Mouse (Mus musculus) forebrain, embryonic 16.5 days (tissue): ENCODE data around the gene Vmn2r112. TPM values are rescaled to one million over a fixed set of nuclear protein-coding genes. Genes with fewer than 3 reads are reported as not detected.
"Not testable (repeated sequence)": the region's sequence is repeated elsewhere in the genome, so short reads cannot be mapped to it uniquely, and the experiment has no call there.

Source experiments
- ATAC-seq: fragments of 200-750 bp; cut with Nextera tagmentation; 2 replicates; pipeline ENCODE4 v1.8.0; 2017; ENCODE audit warnings: mild to moderate bottlenecking, moderate library complexity
- H3K27ac ChIP-seq: fragments of 300-500 bp; sonication (generic); 2 replicates; pipeline ENCODE4 v1.5.1; 2014; ENCODE audit warnings: low read length, control low read depth
- H3K27me3 ChIP-seq: fragments of 300-500 bp; sonication (generic); replicated peaks from 2 replicates; pipeline ENCODE4 v1.6.1; 2014; ENCODE audit warnings: low read length; ENCODE audit not compliant: control insufficient read depth, insufficient read depth
- H3K36me3 ChIP-seq: fragments of 300-500 bp; sonication (generic); 2 replicates; pipeline ENCODE4 v1.6.1; 2014; ENCODE audit not compliant: control insufficient read depth, insufficient read depth
- H3K4me1 ChIP-seq: fragments of 300-500 bp; sonication (generic); replicated peaks from 2 replicates; pipeline ENCODE4 v1.6.1; 2014; ENCODE audit warnings: low read length; ENCODE audit not compliant: control insufficient read depth, insufficient read depth
- H3K4me2 ChIP-seq: fragments of 300-500 bp; sonication (generic); 2 replicates; pipeline ENCODE4 v1.6.1; 2014; ENCODE audit warnings: mild to moderate bottlenecking, low read length, control low read depth
- H3K4me3 ChIP-seq: fragments of 300-500 bp; sonication (generic); replicated peaks from 2 replicates; pipeline ENCODE4 v1.5.1; 2014; ENCODE audit warnings: mild to moderate bottlenecking, low read length, control low read depth
- H3K9ac ChIP-seq: fragments of 300-500 bp; sonication (generic); replicated peaks from 2 replicates; pipeline ENCODE4 v1.6.1; 2014; ENCODE audit warnings: low read depth, low read length, control low read depth
- H3K9me3 ChIP-seq: fragments of 300-500 bp; sonication (generic); 2 replicates; pipeline ENCODE4 v1.6.1; 2016; ENCODE audit warnings: low read length; ENCODE audit not compliant: control insufficient read depth
- WGBS: fragments of 180-500 bp; shearing (Covaris S2); extraction: QIAGEN DNeasy Blood & Tissue Kit; methylation state at CpG from one replicate; pipeline ENCODE4 v1.1.7; 2014; 5-methylcytosine and 5-hydroxymethylcytosine counted together
- polyA plus RNA-seq: library from polyadenylated mRNA; unstranded; fragments of >200 nt; fragmentation: Nextera tagmentation; extraction: Ambion mirVana; gene quantifications from 2 replicates; pipeline ENCODE4 v1.2.1, GENCODE M21; 2015

The Vmn2r112 gene
- not detected in 2 replicates for polyA plus RNA-seq

DNA sequence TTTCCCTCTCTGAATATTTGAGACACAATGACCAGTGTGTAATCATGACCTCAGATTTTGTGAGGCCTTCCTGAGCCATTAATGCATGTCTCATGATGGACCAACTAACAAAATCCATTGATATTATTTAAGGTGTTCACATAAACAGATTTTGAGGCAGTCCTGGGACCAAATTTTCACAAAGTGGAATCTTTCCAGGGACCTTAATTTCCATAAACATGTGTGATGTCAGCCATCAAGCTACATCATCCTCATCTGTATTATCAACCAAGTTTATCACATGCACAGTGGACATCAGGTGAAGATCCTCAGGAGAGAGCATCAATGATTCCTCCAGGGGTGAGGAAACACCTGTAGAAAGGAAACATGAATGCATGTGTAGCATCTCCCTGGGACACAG, at the start of gene Vmn2r112:
Vmn2r112 (plus strand) TSS at position 301 of the 400 bp plus-strand sequence.
- H3K9me3 ChIP-seq = not testable (repeated sequence)

DNA sequence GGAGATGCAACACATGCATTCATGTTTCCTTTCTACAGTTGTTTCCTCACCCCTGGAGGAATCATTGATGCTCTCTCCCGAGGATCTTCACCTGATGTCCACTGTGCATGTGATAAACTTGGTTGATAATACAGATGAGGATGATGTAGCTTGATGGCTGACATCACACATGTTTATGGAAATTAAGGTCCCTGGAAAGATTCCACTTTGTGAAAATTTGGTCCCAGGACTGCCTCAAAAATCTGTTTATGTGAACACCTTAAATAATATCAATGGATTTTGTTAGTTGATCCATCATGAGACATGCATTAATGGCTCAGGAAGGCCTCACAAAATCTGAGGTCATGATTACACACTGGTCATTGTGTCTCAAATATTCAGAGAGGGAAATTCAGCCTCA, 27.4 kb upstream of the Vmn2r112 start, which contains the start of gene Vmn2r111:
Vmn2r111 (minus strand) TSS at position 101 of the 400 bp plus-strand sequence.
- not testable (repeated sequence) for H3K36me3 ChIP-seq, H3K9me3 ChIP-seq, H3K4me2 ChIP-seq, ATAC-seq, H3K9ac ChIP-seq, H3K4me1 ChIP-seq, H3K27me3 ChIP-seq, H3K4me3 ChIP-seq, H3K27ac ChIP-seq
- WGBS = 70% methylated on average over 1 of the region's 1 CpGs

More for the DNA sequence above, at the start of gene Vmn2r112:
- not testable (repeated sequence) for H3K4me1 ChIP-seq, H3K4me3 ChIP-seq, H3K36me3 ChIP-seq, H3K27me3 ChIP-seq, ATAC-seq, H3K27ac ChIP-seq, H3K4me2 ChIP-seq, H3K9ac ChIP-seq

DNA sequence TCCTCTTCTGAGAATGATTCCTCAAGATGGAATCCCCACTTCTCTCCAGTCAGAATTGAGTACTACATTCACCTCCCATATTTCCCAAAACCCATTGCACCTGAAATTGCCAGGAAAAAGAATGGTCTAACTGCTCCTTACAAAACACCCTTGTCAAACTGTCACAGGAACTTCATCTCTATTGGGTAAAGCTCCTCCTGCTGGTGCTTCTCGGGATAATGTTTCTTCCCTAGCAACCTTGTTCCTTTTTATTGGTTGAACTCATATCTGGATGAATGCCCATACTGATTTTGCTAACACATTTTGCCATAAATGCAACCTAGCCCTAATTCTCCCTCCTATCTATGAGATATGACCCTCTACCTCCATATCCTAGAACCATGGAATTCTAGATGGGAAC, 29.9 kb downstream of the Vmn2r112 start:
- Histone ChIP-seq H3K9ac (no peak overlapping the region), H3K4me1 (no peaks in the 10 kb centered on the region), H3K27ac (no peak overlapping the region), H3K27me3 (no peaks in the 10 kb centered on the region), H3K36me3 (no peaks in the 10 kb centered on the region), H3K4me3 (no peak overlapping the region), H3K4me2 (no peak overlapping the region), H3K9me3 (no peaks in the 10 kb centered on the region; the same call in 1 of the 2 replicates)
- no peak for ATAC-seq
- WGBS = 91% methylated on average over 1 of the region's 1 CpGs

Other genes with a start within 250 kb of the Vmn2r112 start
- 20.9 and 24.5 TPM in 2 replicates for gene Zfp944, start 239.6 kb upstream of the Vmn2r112 start, polyA plus RNA-seq
- 9.7 and 10.2 TPM in 2 replicates for gene Zfp758, start 239.5 kb upstream of the Vmn2r112 start, polyA plus RNA-seq
- gene Zfp946, start 176.7 kb upstream of the Vmn2r112 start, polyA plus RNA-seq = 41.4 and 44.5 TPM in 2 replicates
- gene Vmn2r111, start 27.5 kb upstream of the Vmn2r112 start, polyA plus RNA-seq = not detected in 2 replicates